Mouse (Mus musculus) liver, postnatal 0 days (tissue): ENCODE measurements around the gene Fcgr3.
"Not testable (repeated sequence)": the region's sequence is repeated elsewhere in the genome, so short reads cannot be mapped to it uniquely, and the experiment has no call there.

ENCODE experiments used
- CTCF ChIP-seq: sonication (generic); IDR thresholded peaks from 2 replicates; pipeline ENCODE4 v1.5.1; 2016; ENCODE audit warnings: antibody characterized with exemption, low read depth
- EP300 ChIP-seq: IDR thresholded peaks from 2 replicates; pipeline ENCODE4 v1.6.1; 2016; ENCODE audit warnings: antibody characterized with exemption, low read depth, mild to moderate bottlenecking

- TF ChIP-seq CTCF, EP300: not testable (repeated sequence)
These were observed 7.0 kb upstream of the Fcgr3 start for GRCm38 (mm10) chr1:171071726-171072125.
